Mouse (Mus musculus) induced T-regulatory cell, adult 2 months (primary cell): ENCODE results near the gene Hexim1.

ENCODE experiments used
- DNase-seq: peaks from one replicate; pipeline ENCODE4 v3.0.0-alpha.2; 2012; ENCODE audit warnings: low read depth

Hexim1 gene

DNA sequence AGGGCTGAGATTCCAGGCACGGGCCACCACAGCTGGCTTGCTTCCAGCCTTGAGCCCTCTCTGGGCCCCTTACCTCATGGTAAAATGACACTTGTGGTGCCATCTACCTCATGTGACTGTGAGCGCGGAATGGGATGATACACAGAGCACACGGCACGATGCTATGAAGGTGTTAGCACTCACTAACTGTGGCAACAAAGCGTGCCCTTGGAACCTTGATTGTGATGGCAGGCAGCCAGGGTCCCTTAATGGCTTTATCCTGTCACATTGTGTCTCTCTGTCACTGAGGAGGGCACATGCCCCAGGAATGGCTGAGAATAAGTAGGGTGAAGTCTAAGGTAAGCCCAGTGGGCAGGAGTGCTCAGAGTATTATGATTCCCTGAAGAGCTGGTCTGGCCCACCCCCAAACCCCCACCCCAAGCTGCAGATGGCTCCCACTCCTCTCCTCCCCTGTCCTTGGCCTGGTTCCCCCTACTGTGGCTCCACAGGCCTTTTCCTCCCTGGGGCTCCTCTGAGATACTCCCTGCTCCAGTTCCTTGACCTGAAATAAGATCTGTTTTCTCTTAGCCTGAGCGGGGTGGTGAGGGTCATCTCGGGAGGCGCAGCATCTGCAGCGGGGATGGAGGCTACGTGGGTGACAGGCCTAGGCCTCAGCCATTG lies 17.4 kb upstream of the Hexim1 start:
- DNase-seq = no peak

DNA sequence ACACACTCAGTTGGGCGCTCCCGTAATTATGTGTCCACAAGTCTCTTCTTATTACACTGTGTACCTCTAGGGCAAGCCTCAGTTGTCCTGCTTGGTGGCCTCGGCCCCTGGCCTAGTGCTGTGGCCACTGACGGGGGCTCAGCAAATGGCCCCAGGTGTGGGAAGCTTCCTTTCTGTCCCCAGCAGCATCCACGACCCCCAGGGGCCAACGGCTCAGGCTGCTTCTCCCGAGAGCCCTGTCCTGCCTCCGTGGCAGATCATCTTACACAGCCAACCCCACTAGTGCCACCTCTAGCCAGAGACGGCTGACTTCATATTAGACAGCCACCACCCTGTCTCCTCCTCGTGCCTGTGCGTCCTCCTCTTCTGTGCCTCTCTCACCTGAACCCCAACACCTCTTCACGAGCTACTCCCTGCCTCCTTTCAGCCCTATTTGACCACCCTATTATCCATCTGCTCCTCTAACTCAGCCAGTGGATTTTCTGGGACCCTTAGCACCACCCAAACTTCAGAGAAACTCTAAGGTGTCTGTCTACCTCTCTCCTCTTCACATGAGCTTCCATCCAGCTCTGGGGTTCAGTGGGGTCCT lies 16.6 kb upstream of the Hexim1 start:
- no peak for DNase-seq

DNA sequence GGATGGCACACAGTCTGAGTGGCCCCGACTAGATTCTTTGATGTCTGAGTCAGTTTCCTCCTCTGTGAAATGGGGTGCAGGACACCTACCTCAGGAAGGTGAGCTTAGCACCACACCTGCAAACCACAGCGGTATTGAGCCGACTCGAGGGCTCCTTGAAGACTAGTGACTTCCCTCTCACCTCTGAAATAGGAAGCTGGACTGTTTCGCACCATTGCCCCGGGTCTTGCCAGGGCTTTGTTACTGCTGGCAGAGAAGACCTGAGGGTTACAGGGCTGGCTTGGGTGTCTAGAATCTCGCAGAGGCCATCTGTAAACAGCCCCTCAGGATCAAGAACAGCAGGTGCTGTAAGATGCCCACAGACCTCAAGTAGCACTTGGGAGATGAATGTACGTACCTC lies 15.7 kb upstream of the Hexim1 start:
- peak; percentile 39 for DNase-seq

DNA sequence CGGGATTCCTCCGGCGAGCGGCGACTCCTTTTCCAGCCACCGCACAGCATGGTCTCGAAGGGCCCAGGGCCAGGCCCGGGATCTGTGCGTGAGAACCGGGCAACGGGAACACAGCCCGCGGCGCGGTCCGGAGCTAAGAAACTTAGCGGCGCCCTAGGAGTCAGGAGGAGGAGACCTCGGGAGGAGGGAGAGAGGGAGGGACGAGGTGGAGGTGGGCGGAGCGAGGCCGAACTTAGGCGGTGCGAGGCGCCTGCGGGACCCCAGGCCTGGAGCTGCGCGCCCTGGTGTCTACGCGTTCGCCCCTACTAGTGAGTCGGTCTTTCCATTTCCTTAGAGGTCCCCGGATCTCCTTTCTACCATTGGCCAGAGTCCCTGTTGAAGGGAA lies 14.6 kb upstream of the Hexim1 start, which contains the start of the genes Plcd3 and Acbd4:
Gene Plcd3 (minus strand): TSS at position 178 of the 385 bp plus-strand sequence.
Gene Acbd4 (plus strand): TSS at position 202 of the 385 bp plus-strand sequence.
- DNase-seq = peak; percentile 76

DNA sequence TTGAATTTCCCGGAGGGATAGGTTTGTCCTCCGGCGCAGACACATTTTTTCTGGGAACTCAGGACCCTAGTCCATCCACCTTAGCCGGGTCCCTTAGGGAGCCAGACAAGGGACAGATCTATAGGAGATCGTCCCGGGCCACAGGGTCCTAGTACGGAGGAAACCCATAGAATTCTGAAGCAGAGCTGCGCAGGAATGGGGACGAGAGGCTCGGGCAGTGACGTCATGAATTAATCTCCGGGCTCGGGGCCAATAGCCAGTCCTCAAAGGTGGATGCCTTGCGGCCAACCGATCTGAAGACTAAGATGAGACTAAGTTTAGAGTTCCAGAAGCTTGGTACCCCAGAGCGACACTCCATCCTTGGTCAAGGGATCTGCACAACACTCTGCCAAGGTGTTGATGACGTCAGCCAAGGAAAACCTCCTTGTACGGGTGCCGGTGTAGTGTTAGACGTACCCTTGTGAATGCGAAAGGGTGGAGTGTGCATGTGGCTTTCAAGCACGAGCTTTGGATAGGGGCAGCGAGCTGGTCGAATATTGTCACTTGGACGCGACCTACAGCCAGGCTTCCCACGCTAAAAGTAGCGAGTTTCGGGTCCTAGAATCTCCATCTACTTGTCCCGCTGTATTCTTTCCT lies 14.0 kb upstream of the Hexim1 start:
- peak; percentile 77 for DNase-seq

DNA sequence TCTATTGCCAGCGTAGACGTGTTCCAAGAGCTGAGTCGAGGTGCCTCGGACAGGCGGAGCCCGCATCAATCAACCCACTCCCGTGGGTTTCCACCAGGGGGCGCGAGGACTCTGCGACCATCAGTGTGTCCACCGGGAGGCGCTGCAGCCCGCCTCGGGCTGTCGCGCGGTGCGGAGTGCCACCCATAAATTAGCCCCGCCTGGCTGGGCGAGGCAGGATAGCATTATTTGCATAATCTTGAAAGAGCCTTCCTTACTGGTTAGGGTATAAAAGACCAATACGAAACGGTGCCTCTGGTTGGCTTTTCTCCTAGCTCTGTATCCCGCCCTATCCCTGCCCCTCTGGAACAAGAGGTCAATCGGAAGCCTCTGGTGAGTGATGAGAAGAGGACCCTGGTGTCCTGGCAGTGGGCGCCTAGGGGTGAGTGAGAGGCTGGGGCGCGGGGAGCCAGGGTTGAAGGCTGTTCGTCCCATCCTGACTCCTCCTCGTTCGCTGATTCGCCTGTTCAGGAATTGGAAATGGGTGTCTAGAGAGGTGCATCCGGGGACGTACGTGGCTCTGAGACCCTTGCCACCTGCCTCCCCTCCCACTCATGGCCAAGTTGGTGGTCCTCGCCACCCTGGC lies 13.2 kb upstream of the Hexim1 start:
- peak; percentile 98 for DNase-seq

DNA sequence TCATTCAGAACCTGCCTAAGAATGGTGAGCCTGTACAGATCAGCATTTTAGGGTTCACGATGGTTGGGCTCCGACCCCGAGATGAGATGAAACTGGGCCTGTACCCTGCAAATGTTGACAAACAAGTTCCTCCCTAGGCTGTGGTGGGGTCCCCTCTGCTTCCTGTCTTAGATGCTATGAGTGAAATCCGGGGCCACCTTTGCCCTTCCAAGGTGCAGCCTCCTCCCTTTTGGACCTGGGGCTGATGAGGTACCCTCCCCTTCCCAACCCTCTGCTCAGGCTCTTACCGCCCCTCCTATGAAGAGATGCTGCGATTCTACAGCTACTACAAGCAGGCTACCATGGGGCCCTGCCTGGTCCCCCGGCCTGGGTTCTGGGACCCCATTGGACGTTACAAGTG lies 12.4 kb upstream of the Hexim1 start:
- DNase-seq = peak; percentile 55

DNA sequence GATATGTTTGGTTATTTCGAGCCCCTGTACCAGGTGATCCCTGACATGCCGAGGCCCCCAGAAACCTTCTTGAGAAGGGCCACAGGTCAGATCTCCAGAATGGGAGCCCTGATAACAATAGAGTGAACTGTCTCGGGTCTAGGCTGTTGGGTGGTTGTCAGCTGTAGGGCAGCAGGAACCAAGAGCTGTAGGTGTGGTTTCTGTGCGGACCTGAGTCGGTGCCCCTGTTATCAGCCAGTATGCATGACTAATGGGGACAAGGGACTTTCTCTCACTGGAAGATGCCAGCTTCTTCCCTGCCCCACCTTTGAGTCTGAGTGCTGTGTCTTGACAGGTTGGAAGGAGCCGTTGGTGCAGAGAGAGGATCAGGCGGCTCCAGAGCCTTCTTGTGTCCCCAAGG lies 11.6 kb upstream of the Hexim1 start:
- DNase-seq = no peak

DNA sequence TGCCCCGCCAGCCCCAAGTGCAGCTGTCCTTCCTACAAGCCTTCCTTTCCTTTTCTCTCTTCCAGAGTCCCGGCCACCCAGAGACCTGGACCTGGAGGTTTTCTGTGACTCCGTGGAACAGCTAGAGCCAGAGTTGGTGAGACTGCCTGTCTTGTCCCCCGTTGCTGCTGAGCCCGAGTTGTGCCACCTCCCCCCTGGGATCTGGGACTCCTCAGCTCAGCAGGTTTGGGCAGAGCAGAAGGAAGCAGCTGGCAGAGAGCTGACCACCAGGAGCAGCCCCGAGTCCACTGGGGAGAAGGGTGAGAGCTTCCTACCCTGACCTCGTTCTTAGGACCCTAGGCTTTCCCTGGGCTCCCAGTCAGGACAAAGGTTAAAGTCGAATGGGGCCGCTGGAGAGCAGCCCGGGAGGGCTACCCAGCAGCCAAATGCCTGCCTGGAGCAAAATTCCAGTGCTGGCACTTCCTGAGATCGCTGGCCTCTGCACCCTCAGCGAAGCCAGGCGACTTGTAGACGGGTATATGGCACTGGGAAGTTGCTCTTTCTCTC lies 10.8 kb upstream of the Hexim1 start:
- DNase-seq = no peak

DNA sequence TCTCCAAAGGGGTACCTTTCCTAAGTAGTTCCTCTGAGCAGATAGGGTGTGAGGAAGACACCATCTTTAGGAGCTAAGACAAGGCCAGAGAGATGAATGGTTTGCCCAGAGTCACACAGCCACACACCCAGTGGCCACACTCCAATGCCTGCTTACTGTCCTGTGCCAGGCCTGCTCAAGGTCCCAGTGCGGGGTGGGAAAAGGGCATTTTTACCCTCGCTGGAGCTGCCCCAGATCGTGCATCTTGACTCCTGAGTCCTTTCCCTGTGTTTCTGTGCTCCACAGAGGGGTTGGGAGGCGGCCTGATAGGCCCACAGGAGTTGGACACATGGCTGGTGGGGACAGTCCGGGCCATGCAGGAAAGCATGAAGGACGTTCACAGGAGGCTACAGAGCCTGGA lies 10.2 kb upstream of the Hexim1 start:
- DNase-seq = no peak

DNA sequence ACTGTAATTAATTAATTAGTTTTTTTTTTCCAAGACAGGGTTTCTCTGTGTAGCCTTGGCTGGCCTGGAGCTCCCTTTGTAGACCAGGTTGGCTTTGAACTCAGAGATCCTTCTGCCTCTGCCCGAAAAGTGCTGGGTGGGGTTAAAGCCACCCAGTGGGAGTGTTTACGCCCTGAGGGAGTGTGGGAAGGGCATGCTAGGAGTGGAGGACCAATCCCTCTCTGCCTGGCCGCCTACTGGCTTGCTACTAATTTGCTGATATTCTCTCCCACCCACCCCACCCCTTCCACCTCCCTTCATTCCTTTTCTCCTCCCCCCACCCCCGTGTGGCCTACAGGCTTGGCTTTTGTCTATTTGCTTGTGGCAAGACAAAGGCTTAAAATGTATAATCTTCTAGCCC lies 9.6 kb upstream of the Hexim1 start:
- DNase-seq = no peak

DNA sequence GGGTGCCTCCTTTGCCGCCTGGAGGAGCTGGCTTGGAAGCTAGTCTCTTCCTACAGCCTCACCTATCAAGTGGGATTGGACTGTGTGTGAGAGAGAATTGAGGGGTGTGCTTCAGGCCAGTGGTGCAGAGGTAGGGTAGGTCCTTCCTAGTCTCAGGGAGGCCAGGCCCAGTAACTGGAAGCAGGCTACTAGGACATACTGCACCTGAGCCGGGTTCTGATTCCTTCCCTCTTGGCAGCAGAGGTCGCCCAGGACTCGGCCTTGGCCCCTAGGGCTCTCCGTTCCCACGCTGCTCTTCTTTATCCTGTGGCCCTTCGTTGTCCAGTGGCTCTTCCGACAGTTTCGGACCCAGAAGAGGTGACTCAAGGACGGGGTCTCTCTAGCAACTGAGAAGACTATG lies 4.7 kb upstream of the Hexim1 start:
- no peak for DNase-seq

DNA sequence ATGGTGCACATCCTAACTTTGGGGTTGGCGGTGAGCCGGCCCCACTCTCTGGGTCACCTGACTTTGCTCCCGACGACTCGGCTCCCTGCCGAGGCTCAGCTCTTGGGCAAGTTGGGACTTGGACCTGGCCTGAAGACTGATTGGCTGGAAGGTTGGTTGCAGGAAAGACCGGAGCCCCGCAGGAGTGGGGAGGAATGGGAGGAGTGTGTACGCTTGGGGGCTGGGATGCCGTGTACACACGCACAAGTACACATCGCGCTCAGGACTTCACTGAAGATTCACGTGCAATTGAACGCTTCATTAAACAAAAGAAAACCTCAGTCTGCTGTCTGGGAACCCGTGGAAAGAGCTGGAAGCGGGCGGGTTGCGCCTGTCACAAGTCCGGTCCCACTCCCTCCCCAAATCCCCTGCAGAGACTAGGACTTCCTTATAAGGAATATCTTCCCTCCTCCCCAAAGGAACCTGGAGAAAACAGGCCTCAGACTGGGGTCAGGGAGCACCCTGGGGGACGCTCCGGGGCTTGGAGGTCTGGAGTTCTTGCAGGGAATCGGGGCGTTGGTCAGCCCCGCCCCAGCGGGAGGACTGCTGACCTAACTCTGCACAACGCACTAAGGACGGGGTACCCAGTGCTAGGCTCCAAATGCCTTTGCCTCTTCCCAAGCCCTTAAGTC lies 4.0 kb upstream of the Hexim1 start:
- DNase-seq = no peak

DNA sequence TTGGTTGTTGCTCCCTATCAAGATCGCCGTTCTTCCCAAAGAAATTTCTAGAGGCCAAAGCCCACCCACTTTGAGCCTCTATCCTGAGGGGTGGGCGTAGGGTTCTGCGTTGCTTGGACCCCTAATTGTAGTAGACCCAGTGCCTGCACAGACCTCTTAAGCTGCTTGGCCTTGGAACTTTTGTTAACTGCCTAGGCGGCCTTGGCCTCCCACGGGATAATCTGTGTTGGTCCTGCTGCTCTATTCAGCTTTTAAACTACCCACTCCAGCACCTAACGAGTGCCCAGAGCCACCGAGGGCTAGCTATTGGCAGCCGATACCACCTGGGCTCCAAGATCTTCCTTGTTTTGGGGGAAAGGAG lies 3.5 kb upstream of the Hexim1 start:
- no peak for DNase-seq

DNA sequence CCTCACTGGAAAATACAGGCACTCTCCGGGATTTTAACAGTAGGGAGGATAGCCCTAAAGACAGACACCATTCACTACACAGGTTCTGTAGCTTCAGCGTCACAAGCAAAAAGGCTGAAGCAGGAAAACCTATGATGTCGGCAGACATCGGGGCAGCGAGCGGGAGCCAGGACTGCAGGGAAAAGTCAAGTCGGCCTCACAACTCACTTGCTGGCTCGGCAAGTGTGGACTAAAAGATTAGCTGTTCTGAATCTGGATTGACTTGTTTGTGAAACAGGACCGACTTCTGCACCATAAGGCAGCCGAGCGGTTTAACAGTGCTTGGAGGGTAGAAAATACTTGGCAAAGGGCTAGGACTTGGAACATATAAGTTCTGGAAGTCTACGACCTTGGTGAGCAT lies 3.0 kb upstream of the Hexim1 start:
- no peak for DNase-seq

DNA sequence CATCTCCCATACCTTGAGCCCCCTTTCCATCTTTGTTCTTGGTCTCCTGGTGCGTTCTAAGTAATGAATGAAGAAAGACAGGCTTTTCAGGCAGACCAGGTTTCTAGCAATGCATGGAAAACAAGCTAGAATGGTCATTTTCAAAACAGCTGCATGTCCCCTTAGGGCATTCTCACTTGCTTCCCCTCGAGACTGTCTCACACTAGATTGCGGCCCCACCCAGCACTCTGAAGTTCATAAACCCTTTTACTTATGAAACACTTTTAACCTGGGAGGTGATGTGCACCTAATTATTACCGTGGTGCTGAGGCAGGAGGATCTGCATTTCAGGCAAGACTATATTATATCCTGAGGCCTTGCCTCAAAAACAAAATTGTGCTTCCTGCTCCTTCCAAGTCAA lies 2.3 kb upstream of the Hexim1 start:
- DNase-seq = no peak

DNA sequence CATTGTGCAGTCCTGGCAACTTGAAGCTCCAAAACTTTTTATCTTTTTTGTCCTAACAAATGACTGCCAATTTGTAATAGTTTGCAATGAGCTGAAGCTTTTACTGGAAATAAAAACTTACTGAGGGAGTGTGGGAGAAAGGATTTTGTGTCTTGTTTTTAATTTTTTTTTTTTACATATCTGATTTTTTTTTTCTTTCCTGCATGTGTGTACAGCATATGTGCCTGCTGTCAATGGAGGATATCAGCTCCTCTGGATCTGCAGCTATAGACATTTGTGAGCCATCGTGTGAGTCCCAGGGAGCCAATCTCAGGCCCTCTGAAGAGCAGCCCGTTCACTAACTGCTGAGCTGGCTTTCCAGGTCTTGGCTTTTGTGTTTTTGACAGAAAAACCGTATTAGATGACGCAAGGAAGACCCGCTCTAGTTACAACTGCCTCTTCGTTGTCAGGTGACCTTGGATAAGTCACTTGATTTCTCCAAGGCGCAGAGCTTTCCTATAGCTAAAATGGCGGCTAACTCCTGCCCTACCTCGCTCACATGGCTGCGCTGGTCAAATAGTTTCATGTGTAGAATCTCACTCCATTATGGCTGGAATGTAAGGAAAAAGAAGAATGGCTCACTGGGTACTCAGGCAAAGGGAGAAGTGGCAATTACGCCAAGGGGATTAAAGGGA lies 1.6 kb upstream of the Hexim1 start:
- peak; percentile 36 for DNase-seq

DNA sequence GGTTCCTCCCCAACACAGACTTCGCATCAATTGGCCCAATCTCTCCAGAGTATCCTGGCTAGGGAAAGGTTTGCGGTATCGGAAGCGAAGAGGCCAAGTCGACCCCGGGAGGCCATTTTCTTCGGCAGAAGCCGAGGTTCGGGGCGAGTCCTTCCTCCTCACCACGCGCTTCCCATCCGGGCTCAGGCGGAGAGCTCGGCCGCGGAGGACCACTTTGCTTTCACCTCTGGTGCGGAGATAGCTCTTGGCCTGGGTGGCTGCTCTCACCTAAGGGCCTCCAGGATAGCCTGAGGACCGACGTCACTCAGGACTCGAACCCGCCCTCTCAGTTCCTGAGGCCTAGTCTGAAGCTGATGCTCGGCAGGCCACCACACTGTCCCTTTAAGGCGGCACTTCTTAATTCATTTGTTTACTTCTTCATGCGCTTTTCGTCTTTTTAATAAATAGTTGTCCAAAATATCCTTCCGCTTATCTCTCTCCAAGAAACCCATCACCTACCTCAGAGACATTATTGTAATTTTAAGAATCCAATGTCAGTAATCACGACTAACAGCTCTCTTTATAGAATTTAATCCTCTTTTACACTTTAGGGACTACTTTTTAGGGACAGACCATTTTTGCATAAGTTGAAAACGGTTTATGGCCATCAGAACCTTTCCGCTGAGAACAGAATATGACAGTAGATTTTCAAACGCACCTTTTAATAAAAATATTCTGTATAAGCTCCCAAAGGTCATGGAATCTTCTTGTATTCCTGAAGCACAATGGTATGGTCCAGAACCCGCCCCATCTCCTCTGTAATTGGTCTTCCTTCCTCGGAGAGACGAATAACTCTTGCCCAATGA lies 646 bp upstream of the Hexim1 start:
- DNase-seq = no peak

DNA sequence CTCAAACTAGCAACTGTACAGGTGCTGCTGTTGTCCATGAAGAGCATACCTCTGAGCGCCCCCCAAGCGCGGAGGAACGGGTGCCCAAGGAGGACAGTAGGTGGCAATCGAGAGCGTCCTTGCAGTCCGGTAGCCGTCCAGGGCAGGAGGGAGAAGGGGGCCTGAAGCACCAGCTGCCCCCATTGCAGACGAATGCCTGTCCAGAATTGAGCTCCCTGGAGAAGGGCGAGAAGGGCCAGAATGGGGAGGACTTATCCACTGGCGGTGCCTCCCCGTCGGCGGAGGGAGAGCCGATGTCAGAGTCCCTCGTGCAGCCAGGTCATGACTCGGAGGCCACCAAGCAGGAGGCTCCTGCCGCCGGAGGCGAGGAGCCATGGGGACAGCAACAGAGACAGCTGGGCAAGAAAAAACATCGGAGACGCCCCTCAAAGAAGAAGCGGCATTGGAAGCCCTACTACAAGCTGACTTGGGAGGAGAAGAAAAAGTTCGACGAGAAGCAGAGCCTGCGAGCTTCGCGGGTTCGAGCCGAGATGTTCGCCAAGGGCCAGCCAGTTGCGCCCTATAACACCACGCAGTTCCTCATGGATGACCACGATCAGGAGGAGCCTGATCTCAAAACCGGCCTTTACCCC lies 1.0 kb downstream of the Hexim1 start:
- DNase-seq = peak; percentile 82

DNA sequence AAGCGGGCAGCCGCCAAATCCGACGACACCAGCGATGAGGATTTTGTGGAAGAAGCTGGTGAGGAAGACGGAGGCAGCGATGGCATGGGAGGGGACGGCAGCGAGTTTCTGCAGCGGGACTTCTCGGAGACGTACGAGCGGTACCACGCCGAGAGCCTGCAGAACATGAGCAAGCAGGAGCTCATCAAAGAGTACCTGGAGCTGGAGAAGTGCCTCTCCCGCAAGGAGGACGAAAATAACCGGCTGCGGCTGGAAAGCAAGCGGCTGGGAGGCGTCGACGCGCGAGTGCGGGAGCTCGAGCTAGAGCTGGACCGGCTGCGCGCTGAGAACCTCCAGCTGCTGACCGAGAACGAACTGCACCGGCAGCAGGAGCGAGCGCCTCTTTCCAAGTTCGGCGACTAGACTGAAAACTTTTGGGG lies 1.6 kb downstream of the Hexim1 start:
- peak; percentile 71 for DNase-seq
